Mouse (Mus musculus) forebrain, embryonic 14.5 days (tissue): ENCODE results near the gene Frmpd2. TPM values are rescaled to one million over a fixed set of nuclear protein-coding genes. Genes with fewer than 3 reads are reported as not detected.

Experiments used
- ATAC-seq: fragments of 200-750 bp; cut with Nextera tagmentation; 2 replicates; pipeline ENCODE4 v1.8.0; 2017; ENCODE audit warnings: mild to moderate bottlenecking, moderate library complexity
- DNase-seq: peaks from one replicate; pipeline ENCODE4 v3.0.0-alpha.2; 2015; ENCODE audit warnings: low spot score
- H3K27ac ChIP-seq: fragments of 300-500 bp; sonication (generic); 2 replicates; pipeline ENCODE4 v1.5.1; 2014; ENCODE audit warnings: low read depth, mild to moderate bottlenecking, control low read depth, low read length, moderate library complexity
- H3K27me3 ChIP-seq: fragments of 300-500 bp; sonication (generic); replicated peaks from 2 replicates; pipeline ENCODE4 v1.6.1; 2014; ENCODE audit warnings: low read length, control low read depth, mixed read lengths; ENCODE audit not compliant: control insufficient read depth, insufficient read depth
- H3K36me3 ChIP-seq: fragments of 300-500 bp; sonication (generic); 2 replicates; pipeline ENCODE4 v1.6.1; 2014; ENCODE audit warnings: low read length, control low read depth; ENCODE audit not compliant: control insufficient read depth, insufficient read depth
- H3K4me1 ChIP-seq: fragments of 300-500 bp; sonication (generic); 2 replicates; pipeline ENCODE4 v1.6.1; 2014; ENCODE audit warnings: antibody characterized with exemption, low read length, control low read depth; ENCODE audit not compliant: control insufficient read depth, insufficient read depth
- H3K4me2 ChIP-seq: fragments of 300-500 bp; sonication (generic); 2 replicates; pipeline ENCODE4 v1.6.1; 2014; ENCODE audit warnings: mild to moderate bottlenecking, control low read depth, low read length
- H3K4me3 ChIP-seq: fragments of 300-500 bp; sonication (generic); 2 replicates; pipeline ENCODE4 v1.5.1; 2014; ENCODE audit warnings: low read depth, low read length, control low read depth
- H3K9ac ChIP-seq: fragments of 300-500 bp; sonication (generic); 2 replicates; pipeline ENCODE4 v1.6.1; 2014; ENCODE audit warnings: mild to moderate bottlenecking, low read length, control low read depth, moderate library complexity
- H3K9me3 ChIP-seq: fragments of 300-500 bp; sonication (generic); replicated peaks from 2 replicates; pipeline ENCODE4 v1.6.1; 2016; ENCODE audit warnings: low read length, control low read depth, mixed read lengths; ENCODE audit not compliant: control insufficient read depth
- WGBS: fragments of 180-500 bp; shearing (Covaris S2); extraction: QIAGEN DNeasy Blood & Tissue Kit; methylation state at CpG from one replicate; pipeline ENCODE4 v1.1.7; 2014; 5-methylcytosine and 5-hydroxymethylcytosine counted together
- polyA plus RNA-seq: library from polyadenylated mRNA; unstranded; fragments of >200 nt; fragmentation: Nextera tagmentation; extraction: Ambion mirVana; gene quantifications from 2 replicates; pipeline ENCODE4 v1.2.1, GENCODE M21; 2014

The Frmpd2 gene
- polyA plus RNA-seq, 1 experiment from 2014 or later = 0.03 TPM

GRCm38 (mm10) chr14:33607431-33607830 is 135.9 kb downstream of the Frmpd2 start:
- no peaks in the 10 kb centered on the region for H3K27me3 ChIP-seq
- H3K27ac ChIP-seq = no peak overlapping the region
- no peaks in the 10 kb centered on the region for H3K4me1 ChIP-seq
- H3K9me3 ChIP-seq = no peaks in the 10 kb centered on the region
- H3K4me3 ChIP-seq = no peak overlapping the region
- DNase-seq (no peak), ATAC-seq (no peak)
- WGBS = 89% methylated on average over 10 of the region's 10 CpGs
- no peak overlapping the region for H3K9ac ChIP-seq
- H3K36me3 ChIP-seq = no peaks in the 10 kb centered on the region
- H3K4me2 ChIP-seq = no peak overlapping the region

Other genes with a start within 250 kb of the Frmpd2 start
- 45.7 and 49.9 TPM in 2 replicates for gene Mapk8, start 24.5 kb upstream of the Frmpd2 start, polyA plus RNA-seq
- gene Ptpn20, start 117.5 kb downstream of the Frmpd2 start, polyA plus RNA-seq = 0.09 TPM in 2 replicates